Mouse (Mus musculus): ENCODE data around the gene C1qtnf2. TPM values are rescaled to one million over a fixed set of nuclear protein-coding genes. Genes with fewer than 3 reads are reported as not detected.

Gene C1qtnf2
- total RNA-seq, 2 experiments from 2014 or later = 1.8 to 3.0 TPM

DNA sequence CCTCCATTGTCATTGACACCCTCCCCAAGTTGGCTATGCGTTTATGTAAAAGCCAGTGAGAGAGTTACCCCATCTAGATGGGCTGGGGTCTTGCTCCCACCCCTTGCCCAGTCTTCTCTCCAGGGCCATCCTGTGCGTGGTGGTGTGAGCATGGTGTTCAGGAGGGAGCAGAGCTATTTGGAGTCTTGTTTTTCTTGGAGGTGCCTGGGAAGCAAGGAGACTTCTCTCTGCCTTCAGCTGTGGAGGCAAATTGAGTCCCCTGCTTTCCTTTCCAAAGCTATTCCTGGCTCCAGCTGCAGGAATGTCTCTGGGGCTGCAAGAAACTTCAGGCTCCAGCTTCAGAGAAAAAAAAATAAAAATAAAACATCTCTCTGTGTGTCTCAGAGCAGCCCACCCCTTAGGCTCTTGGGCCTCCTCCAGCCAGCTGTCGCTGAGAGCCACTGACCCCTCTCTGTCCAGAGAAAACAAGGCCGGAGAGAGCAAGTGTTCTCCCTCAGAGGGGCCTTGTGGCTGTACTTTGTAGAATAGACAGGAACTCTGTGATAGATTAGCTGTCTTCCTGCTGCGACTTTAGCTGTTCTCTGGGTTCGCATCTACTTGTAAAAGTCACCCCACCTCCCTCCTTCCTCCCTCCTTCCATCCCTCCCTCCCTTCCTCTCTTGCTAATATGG, 9.2 kb downstream of the C1qtnf2 start:
- DNase-seq (ENCODE audit: low spot score) = peak; percentile 21

DNA sequence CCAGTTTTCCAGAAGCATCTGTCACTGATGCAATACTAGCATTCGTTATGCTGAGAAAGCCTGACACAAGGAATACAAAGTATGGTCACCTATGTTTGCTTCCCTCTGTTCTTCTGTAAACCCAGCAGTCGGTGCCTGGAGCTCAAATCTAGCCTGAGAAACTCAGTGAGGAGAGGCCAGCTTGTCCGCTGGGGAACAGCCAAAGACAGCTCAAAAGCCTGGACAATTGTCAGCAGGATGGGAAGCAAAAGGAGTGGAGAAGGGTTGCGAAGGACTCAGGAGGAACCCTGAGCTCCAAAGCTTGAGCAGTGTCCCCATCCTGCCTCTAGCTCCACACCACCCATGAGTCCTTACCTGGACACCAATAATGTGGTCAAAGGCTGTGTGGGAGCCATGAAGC, 10.0 kb downstream of the C1qtnf2 start:
- no peak for DNase-seq (ENCODE audit: low spot score)

DNA sequence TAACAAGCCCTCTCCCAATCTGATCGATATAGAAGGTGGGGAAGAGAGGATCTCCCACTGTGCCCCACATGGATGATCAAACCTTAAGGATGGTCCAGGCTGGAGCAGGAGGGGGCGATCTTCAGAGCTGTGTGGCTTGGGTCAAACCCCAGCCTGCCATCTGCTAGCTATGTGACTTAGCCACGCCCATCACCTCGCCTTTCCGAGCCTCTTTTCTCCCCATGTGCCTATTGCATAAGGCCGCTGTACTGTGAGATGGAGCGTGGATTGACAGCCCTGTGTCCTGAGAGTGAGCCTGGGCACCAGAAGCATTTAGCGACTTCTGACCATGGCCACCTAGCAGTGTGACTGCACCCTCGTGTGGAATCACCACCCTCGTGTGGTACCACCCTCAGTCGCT, 10.6 kb downstream of the C1qtnf2 start:
- DNase-seq (ENCODE audit: low spot score) = no peak

DNA sequence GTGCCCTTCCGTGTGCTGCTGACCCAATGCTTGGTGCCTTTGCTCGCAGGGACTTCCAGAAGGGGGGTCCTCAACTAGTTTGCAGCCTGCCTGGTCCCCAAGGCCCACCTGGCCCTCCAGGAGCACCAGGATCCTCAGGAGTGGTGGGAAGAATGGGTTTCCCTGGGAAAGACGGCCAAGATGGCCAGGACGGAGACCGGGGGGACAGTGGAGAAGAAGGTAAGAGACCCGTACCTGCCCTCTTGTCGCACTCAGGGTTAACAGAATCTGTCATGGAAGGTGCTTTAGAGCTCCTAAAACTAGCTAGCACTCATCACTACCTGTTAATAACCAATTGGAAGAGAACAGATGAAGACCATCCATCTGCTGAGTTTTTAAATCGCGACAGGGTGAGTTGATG, 11.8 kb downstream of the C1qtnf2 start:
- DNase-seq (ENCODE audit: low spot score) = no peak

DNA sequence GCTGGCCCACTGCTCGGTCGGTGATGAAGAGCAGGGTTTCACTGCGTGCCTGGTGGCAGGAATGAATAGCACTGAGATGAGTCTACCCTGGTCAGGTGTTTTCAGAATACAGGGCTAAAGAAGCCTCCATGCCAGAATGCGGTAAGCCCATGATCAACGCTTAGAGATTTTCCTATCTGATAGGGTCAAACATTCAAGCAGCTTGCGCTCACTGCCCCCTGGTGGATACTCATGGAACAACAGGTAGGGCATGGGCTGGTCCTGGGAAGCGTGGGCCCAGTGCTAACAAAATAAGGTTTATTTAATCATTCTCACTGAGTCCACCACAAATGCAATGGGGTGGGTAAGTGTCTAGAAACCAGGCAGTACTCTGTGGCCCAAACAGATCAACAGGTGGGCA, 18.6 kb downstream of the C1qtnf2 start:
- DNase-seq (ENCODE audit: low spot score) = peak; percentile 80

DNA sequence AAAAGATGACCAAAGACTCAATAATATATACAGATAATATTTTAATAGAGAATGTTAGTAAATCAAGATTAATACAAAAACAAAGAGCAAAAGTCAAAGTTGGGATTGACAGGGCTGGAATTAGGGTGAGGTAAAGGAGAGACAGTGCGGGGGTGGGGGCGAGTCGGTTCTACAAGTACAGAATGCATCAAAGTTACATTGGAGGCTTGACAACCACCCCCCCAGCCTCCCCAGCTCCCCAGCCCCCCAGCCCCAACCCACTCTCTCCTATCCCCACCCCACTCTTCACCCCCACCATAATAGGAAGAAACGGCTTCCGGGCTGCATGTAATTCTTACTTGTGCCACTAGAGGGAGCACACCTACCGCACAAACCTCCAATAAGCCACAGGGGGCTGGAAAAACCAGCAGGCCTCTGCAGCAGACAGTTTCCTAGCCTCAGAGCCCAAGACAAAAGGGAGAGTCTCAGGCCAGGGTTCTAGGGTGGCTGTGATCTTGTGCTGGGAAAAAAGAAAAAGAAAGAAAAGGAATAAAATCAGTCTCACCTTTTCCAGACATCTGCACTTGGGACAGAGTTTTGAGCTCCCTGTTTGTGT, 19.8 kb downstream of the C1qtnf2 start:
- peak; percentile 49 for DNase-seq (ENCODE audit: low spot score)

DNA sequence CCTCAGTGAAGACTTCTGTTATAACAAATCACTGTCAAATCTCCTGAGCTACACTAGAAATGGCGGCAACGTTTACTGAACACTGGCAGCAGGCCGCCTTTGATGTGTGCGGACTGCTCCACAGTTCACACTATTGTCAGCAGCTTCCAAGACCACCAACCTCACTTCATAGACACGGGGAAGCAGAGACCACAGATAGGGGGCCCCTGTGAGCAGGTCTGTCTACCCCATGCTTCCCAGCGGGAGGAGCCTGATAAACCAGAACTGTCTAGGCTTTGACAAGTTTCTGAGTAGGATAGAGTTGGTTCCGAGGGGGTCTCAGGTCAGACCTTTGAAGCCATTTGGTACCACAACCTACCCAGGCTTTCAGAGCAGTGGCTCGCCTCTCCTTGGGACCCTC, 21.0 kb downstream of the C1qtnf2 start:
- DNase-seq (ENCODE audit: low spot score) = no peak

DNA sequence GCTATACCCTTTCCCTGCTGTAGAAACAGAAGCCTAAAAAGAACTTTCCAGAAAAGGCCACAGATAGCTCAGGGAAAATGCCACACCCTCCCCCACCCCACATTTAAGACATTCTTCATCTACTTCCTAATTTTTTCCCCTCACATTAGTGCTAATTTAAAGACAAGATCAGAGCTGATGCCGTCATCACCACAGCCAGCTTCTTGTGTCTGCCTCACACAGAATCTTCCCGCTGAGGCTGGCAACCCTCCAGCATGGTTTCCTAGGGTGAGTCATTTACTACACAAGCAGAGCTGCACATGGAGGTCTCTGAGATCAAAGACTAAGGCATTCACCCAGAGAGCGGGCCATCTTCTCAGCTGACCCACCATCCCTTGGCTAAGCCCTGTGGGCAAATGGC, 21.5 kb downstream of the C1qtnf2 start:
- DNase-seq (ENCODE audit: low spot score) = no peak

DNA sequence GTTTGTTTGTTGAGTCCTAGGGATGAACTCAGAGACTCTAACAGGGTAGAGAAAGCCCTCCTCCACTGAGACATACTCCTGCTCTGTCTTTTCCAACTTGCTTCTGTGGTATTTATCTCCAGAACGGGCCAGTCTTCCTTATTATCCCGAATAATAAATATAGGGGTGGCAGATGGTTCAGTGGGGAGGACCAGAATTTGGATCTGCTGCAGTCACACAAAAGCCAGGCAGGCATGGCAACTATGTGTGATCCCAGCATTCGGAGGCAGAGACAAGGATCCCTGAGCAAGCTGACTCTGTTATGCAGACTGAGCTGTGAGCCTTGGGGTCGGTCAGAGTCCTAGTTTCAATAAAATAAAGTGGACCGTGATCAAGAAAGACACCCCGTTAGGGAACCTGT, 27.2 kb downstream of the C1qtnf2 start:
- DNase-seq (ENCODE audit: low spot score) = no peak

DNA sequence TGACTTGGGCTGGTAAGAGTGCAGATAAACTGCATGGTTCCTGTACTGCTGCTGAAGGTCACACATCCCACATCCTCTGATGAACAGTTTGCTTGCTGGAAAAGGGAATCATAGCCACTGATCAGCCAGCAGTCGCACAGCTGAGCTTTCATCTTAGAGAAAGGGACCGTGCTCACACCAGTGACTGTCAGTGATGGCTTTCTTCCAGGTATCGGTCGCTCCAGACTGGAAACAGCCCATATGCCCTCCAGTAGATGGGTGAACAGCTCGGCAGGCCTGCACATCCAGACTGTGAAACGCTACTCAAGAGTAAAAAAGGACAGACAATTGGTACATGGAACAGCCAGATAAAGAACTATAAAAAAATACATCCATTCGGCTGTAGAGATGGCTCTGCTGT, 31.1 kb downstream of the C1qtnf2 start:
- no peak for DNase-seq (ENCODE audit: low spot score)

DNA sequence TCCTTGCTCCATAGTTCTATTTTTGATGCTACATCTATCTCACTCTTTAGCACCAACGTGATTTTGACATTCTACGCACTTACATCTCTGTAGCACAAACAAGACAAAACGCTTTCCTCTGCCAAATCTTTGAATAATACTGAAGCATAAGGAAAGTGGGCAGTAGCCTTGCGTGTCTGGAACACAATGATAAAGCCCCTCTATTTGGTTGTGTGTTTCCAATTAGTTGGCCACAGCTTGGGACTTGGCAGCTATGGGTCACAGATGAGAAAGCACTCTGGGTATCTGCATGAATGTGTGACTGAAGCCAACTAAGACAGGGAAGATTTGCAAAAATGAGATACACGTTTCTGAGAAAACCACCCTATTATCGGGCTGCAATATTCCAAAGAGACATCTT, 33.9 kb downstream of the C1qtnf2 start:
- DNase-seq (ENCODE audit: low spot score) = no peak

DNA sequence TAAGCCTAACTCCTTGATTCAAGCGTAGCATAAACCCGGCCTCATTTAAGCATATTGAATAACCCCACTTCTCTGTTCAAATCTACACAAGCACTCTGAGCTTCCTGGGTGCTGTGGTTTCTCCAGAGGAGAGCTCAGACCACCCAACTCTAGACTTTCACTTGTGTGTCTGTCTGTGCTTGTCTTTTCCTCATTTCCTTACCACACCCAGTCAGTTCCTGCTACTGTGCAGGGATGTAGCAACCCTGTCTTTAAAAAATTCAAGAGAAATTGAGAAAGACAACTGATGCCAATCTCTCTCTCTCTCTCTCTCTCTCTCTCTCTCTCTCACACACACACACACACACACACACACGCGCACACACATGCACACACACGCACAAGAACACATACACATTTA, 35.8 kb downstream of the C1qtnf2 start:
- no peak for DNase-seq (ENCODE audit: low spot score)

DNA sequence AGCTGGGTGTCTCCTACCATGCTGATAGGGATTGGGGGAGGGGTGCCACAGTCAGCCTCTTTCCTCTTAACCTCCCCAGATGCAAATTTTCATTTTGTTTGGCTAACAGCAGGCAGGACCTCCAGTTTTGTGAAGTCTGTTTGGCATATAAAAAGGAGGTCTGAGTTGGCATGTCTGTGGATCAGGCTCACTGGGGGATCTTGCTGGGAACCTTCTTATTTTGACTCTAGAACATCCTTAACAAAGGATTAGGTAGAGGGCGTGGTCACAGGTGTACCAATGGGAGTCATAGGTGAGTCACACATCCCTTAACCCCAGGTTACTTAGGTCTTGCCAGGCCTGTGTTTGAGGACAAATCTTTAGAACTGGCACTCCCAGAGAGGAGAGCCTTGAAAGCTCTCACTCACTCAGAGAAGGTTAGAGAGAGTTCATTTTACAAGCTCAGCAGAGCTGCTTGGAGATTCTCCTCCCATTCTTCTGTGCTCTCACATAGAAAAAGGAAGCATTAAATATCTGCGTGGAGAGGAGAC, 38.6 kb downstream of the C1qtnf2 start:
- no peak for DNase-seq (ENCODE audit: low spot score)

DNA sequence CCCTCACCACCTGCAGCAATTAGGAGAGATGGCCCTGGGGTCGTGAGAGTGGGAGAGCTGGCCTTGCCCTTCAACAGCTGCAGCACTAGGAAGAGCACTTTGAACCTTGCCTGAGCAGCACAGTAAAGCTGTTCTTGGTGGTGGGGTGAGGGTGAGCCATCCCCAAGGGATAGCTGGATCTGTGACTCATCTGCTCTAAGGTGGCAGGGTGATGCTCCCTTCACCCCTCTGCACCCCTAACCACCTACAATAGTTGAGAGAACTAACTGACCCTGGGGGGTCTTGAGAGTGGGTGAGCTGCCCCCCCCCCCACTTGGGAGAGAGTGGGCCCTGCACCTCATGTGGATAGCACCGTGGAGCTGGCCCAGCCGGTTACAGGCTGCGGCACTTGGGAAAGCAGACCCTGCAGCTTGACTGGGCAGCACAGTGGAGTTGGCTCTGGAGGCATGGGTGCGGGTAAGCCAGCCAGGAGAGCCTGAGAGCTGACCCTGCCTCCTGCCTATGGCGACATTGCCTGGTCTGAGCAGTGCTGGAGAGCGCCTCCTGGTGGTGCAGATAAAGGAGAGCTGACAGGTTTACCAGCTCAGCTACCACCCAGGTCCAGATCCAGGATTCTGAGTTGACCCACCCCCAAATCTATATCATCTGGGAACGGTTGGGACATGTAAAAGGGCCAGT, 42.4 kb downstream of the C1qtnf2 start:
- no peak for DNase-seq (ENCODE audit: low spot score)

DNA sequence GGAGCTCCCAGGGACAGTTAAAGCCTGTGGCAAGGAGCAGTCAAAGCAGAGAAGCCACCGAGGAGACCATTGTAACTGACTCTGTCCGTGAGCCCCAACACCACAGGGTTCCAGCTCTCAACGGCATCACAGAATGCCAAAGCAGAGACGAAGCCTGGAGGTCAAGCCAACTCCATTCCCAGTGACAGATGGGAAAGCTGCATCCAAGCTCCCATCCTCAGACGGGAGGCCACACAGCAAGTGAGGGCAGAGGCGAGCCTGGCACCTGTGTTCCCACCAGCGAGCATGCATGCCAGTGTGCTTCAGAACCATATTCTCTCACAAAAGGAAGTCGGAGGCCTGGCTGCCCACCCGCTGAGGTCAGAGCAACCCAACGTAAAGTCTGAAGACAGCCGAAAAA, 43.6 kb downstream of the C1qtnf2 start:
- no peak for DNase-seq (ENCODE audit: low spot score)

DNA sequence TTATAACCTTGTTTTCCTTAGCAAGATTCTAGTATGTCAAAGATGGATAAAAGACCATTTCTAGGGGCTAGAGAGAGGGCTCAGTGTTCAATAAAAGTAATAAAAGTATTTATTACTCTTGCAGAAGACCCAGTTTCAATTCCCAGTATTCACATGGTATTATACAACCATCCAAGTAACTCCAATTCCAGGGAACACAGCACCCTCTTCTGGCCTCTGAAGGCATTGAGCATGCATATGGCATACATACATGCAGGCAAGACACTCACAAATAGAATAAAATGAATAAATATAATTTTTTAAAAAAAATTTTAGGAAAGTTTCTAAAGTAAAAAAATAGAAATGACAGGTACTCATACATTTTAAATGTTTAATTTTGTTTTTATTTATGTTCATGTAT, 44.0 kb downstream of the C1qtnf2 start:
- no peak for DNase-seq (ENCODE audit: low spot score)

DNA sequence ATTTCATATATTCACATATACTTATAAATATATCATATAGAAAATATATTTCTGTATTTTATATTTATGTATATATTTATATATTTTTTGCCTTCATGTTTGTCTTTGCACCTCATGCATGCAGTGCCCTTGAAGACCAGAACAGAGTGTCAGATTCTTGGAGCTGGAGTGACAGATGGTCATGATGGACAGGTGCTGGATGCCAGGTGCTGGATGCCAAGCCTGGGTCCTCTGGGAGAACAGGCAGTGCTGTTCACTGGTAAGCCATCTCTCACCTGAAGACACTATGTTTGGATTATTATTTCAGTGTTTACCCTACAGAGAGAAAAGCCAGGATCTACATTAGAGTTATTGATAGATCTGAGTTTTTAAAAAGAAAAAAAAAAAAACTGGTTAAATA, 44.7 kb downstream of the C1qtnf2 start:
- peak; percentile 7 for DNase-seq (ENCODE audit: low spot score)

DNA sequence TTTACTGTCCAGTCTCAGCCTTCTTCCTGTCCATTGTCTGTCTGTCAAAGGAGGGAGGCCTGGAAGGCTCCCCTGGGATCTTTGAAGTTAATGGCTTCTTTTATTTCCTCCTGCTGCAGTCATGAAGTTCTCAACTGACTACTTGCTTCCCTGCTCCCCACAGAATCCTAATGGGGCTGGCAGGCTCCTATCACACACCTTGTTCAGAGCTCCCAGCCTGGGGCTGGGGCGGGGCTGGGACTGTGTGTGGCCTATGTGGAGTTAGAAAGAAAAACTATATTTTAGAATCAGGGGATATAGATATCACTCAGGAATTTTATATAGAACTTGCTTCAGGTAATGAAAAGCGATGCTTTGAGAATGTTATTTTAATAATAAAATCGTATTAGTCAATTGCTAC, 46.4 kb downstream of the C1qtnf2 start:
- DNase-seq (ENCODE audit: low spot score) = no peak

DNA sequence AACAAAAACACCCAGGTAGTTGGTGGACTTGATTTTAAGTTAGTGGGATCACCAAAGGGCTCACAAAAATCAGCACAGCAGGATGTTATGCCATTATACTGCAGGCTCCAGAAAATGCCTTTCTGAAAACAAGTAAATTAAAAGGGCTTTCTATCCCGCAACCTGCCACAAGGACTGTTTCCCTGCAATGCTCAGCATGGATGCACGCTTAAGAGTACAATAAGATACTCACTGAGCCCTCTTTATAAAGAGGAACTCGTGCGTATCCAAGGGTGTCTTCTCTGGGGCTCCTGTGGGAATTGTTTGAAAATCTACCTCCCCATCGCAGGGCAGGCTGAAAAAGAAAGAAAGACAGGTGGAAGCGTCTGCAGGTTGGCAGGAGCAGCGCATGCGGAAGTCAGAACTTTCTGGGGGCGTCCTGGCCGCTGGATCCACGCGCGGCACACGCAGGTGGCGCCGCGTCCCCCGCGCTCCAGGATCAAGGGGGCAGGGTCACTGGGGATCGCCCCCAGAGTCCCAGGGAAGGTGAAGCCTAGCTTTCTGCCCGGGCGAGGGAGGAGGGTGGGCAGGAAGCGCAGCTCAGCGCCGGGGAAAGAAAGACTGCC, 54.1 kb downstream of the C1qtnf2 start:
- no peak for DNase-seq (ENCODE audit: low spot score)

DNA sequence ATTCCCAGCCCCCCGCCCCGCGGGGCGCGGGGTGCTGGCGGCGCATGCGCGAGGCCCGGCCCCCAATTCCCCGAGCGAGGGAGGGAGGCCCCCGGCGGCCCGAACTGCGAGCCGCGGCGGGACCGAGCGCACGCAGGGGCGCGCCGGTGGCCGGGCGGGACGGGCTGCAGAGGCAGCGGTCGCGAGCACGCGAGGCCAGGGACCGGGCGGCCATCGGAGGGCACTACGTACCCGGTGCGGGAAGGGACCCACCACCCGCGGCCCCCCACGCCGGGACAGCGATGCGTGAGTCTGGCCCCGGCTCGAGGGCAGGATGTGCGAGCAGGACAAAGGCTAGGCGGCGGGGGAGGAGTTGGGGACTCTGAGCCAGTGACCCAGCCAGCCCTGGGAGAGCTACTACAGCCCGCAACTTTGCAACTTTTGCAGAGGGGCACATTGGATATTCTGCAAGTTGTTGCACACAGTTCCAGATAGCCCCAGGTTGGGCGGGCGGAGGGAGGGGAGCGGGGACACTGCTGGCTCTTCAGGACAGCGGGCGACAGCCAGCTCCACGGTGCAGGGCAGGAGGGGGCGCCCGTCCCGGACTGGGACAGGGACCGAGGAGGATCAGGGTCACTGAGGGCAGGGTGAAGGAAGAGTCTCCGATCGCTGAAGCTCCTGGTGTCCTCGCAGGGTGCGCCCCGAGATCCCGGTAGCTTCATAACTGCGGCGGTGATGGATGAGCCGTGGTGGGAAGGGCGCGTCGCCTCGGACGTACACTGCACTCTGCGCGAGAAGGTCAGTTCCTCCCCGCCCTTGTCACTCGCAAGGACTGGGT, 54.8 kb downstream of the C1qtnf2 start, which contains the start of gene Ccnjl:
Gene Ccnjl (plus strand): TSS at position 102 of the 817 bp plus-strand sequence.
- peak; percentile 6 for DNase-seq (ENCODE audit: low spot score)

DNA sequence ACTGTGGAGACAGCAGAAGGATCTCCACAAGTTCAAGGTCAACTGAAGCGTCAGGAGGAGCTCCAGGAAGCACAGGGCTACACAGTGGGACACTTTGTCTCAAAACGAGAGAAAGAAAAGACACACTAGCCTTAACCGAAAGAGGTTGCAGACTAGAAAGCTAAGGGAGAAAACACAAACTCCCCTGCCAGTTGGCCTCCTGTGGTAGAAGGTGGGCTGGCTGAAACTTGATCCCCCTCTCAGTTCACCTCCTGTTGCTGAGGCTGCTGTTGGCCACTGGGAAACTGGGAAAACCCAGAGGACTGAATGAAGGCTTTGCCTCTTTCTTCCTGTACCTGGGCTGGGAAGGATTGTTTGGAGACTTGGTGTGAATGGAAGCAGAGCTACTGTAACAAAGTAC, 56.0 kb downstream of the C1qtnf2 start:
- no peak for DNase-seq (ENCODE audit: low spot score)

Data from gastrocnemius, adult 18-20 months (tissue).